Mouse (Mus musculus) liver, adult 2 months (tissue): Measurements from ENCODE around the gene Tmem107. TPM values are rescaled to one million over a fixed set of nuclear protein-coding genes. Genes with fewer than 3 reads are reported as not detected.

Experiments used
- DNase-seq: peaks from one replicate; pipeline ENCODE4 v3.0.0-alpha.2; 2011; ENCODE audit warnings: low read depth, low spot score; ENCODE audit errors: extremely low read depth
- H3K27ac ChIP-seq: fragments of 200-500 bp; replicated peaks from 2 replicates; pipeline ENCODE4 v1.5.1; 2012; ENCODE audit warnings: low read depth, mild to moderate bottlenecking, control low read depth, inconsistent platforms, low read length; ENCODE audit not compliant: insufficient read depth
- H3K27me3 ChIP-seq: fragments of 200-500 bp; 2 replicates; pipeline ENCODE4 v1.6.1; 2012; ENCODE audit warnings: mild to moderate bottlenecking, moderate library complexity, low read length, inconsistent platforms; ENCODE audit not compliant: control insufficient read depth, insufficient read depth
- H3K36me3 ChIP-seq: fragments of 200-500 bp; 2 replicates; pipeline ENCODE4 v1.6.1; 2012; ENCODE audit warnings: low read length, inconsistent platforms; ENCODE audit not compliant: control insufficient read depth, insufficient read depth
- H3K4me1 ChIP-seq: fragments of 200-500 bp; 2 replicates; pipeline ENCODE4 v1.6.1; 2011; ENCODE audit warnings: low read length; ENCODE audit not compliant: control insufficient read depth, insufficient read depth
- H3K4me3 ChIP-seq: fragments of 200-500 bp; 2 replicates; pipeline ENCODE4 v1.5.1; 2011; ENCODE audit warnings: low read depth, mild to moderate bottlenecking, control low read depth, low read length, moderate library complexity; ENCODE audit not compliant: insufficient read depth
- H3K79me2 ChIP-seq: fragments of 200-500 bp; 2 replicates; pipeline ENCODE4 v1.6.1; 2012; ENCODE audit warnings: inconsistent platforms, mild to moderate bottlenecking, low read length, moderate library complexity; ENCODE audit not compliant: control insufficient read depth, insufficient read depth
- H3K9ac ChIP-seq: fragments of 200-500 bp; 2 replicates; pipeline ENCODE4 v1.6.1; 2012; ENCODE audit warnings: low read depth, mild to moderate bottlenecking, control low read depth, inconsistent platforms, low read length
- CTCF ChIP-seq: fragments of 200-500 bp; IDR thresholded peaks from 2 replicates; pipeline ENCODE4 v1.5.1; 2011; ENCODE audit warnings: low read depth, low read length, control low read depth
- POLR2A ChIP-seq: fragments of 200-500 bp; IDR thresholded peaks from 2 replicates; pipeline ENCODE4 v1.6.1; 2011; ENCODE audit warnings: low read length, control low read depth; ENCODE audit not compliant: insufficient read depth; ENCODE audit errors: extremely low read depth
- WGBS: fragments of 180-500 bp; shearing (Covaris S2); methylation state at CpG from one replicate; pipeline ENCODE4 v1.1.7; 2018; 5-methylcytosine and 5-hydroxymethylcytosine counted together
- polyA plus RNA-seq: library from polyadenylated mRNA; depleted of rRNA; stranded (reverse); fragments of >200 nt; gene quantifications from 2 replicates; pipeline ENCODE4 v1.2.3, GENCODE M21; 2012
- total RNA-seq: library from RNA; depleted of rRNA; stranded (reverse); fragments of >200 nt; gene quantifications from 2 replicates; pipeline ENCODE4 v1.2.3, GENCODE M21; 2014

Tmem107 gene
- total and polyA plus RNA-seq, 2 experiments = 2.2 to 4.7 TPM

- 85% methylated on average over 11 of the region's 11 CpGs for WGBS
- H3K9ac ChIP-seq = no peak overlapping the region
- no peak for DNase-seq
- H3K36me3 ChIP-seq = no peaks in the 10 kb centered on the region
- H3K27me3 ChIP-seq = no peaks in the 10 kb centered on the region
- H3K27ac ChIP-seq = no peak overlapping the region
- no peak overlapping the region for H3K4me3 ChIP-seq
- peaks cover 9% of the 10 kb centered on the region for H3K4me1 ChIP-seq
- no peaks in the 10 kb centered on the region for H3K79me2 ChIP-seq
- TF ChIP-seq CTCF = no peak
- TF ChIP-seq POLR2A = no peak
Observed at GRCm38 (mm10) chr11:69072234-69072633, 1.6 kb downstream of the Tmem107 start.

- Histone ChIP-seq H3K79me2 (no peaks in the 10 kb centered on the region), H3K4me3 (no peak overlapping the region), H3K36me3 (no peaks in the 10 kb centered on the region), H3K4me1 (peaks cover 6% of the 10 kb centered on the region), H3K27me3 (no peaks in the 10 kb centered on the region), H3K9ac (peak overlapping the region; percentile 67), H3K27ac (peak overlapping the region; percentile 41)
- WGBS = 10% methylated on average over 9 of the region's 9 CpGs
- DNase-seq = no peak
- TF ChIP-seq CTCF (no peak), POLR2A (no peak)
Observed at GRCm38 (mm10) chr11:69072666-69073064, 2.1 kb downstream of the Tmem107 start.

DNA sequence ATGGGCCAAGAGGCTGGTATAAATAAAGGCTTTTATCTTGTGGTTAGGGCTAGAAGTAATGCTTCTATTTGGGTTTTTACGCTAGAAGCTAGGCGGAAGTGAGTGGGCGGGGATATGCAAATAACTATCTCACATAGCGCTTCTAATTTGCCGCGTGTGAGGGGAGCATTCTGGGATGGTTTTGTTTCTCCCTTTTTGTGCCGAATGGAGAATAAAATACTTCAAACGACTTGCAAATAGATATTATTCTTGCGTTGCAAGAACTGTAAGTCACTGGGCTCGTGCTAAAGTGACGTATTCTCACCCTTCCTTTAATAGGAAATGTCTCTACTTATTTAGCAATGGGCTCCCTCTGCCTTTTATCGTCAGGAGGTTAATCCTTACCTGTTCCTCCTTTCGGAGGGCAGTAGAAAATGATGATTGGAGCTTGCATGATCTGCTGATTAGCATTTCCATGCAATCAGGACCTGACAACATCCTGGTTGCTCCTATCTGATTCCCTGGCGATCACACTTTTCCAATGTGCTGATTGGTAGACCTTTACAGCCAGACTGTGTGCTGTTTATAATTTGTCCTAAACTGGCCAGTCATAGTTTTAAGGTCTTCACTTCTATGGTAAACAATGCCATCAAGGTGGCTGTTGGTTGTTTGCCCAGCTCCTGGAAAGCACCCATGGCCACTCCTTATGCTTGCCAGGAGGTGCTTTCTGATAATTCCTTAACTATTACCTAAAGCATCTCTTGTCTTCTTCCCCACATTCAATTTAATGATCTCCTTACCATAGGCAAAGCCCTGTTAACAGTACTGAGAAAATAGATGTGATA is 2.7 kb downstream of the Tmem107 start:
- Histone ChIP-seq H3K27ac (peak overlapping the region; percentile 67), H3K4me3 (no peak overlapping the region), H3K36me3 (no peaks in the 10 kb centered on the region), H3K9ac (peak overlapping the region; percentile 66), H3K27me3 (no peaks in the 10 kb centered on the region), H3K4me1 (peaks cover 5% of the 10 kb centered on the region), H3K79me2 (no peaks in the 10 kb centered on the region)
- under 1% methylated on average over 14 of the region's 14 CpGs for WGBS
- DNase-seq = peak; percentile 96
- peak; percentile 50; the same call in 1 of the 2 replicates for TF ChIP-seq POLR2A
- TF ChIP-seq CTCF = no peak

GRCm38 (mm10) chr11:69073951-69074775 is 3.6 kb downstream of the Tmem107 start:
- no peak overlapping the region for H3K27ac ChIP-seq
- no peak overlapping the region for H3K4me3 ChIP-seq
- no peaks in the 10 kb centered on the region for H3K27me3 ChIP-seq
- H3K36me3 ChIP-seq = no peaks in the 10 kb centered on the region
- no peak for DNase-seq
- peaks cover 5% of the 10 kb centered on the region for H3K4me1 ChIP-seq
- TF ChIP-seq CTCF = no peak
- TF ChIP-seq POLR2A = no peak
- no peak overlapping the region for H3K9ac ChIP-seq
- H3K79me2 ChIP-seq = no peaks in the 10 kb centered on the region
- 48% methylated on average over 6 of the region's 6 CpGs for WGBS

- peaks cover 5% of the 10 kb centered on the region for H3K4me1 ChIP-seq
- WGBS = 59% methylated on average over 2 of the region's 2 CpGs
- no peak overlapping the region for H3K27ac ChIP-seq
- H3K4me3 ChIP-seq = no peak overlapping the region
- no peaks in the 10 kb centered on the region for H3K79me2 ChIP-seq
- no peaks in the 10 kb centered on the region for H3K27me3 ChIP-seq
- DNase-seq = no peak
- no peaks in the 10 kb centered on the region for H3K36me3 ChIP-seq
- TF ChIP-seq POLR2A (no peak), CTCF (no peak)
- no peak overlapping the region for H3K9ac ChIP-seq
Observed at GRCm38 (mm10) chr11:69074776-69075069, 4.1 kb downstream of the Tmem107 start.
